Mouse (Mus musculus) induced T-regulatory cell, adult 2 months (primary cell): Measurements from ENCODE around the gene Vmn1r54.
"Not testable (repeated sequence)": the region's sequence is repeated elsewhere in the genome, so short reads cannot be mapped to it uniquely, and the experiment has no call there.

Source experiments
- DNase-seq: peaks from one replicate; pipeline ENCODE4 v3.0.0-alpha.2; 2012; ENCODE audit warnings: low read depth

Vmn1r54 gene

DNA sequence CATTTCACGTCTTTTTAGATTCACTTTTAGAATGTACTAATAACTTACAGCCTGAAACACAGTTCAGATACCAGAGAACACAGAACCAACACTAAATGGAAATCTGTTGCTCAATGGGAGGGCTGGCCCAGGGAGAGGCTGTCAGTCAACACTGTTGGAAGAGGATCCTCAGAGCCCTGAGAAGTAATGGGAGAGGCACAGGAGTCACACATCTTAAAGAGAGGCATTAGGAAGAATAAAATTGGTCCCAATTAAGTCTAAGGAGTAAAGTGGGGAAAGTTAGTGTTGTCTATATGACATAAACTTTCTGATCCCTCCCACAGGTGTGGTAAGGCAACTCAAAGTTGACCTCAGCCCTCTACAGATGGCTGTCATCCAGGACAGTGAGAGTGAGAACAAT, at the start of gene Vmn1r54:
Vmn1r54 (plus strand) TSS at position 301 of the 400 bp plus-strand sequence.
- no peak for DNase-seq

- not testable (repeated sequence) for DNase-seq
Observed at GRCm38 (mm10) chr6:90202493-90202892, 43.6 kb upstream of the Vmn1r54 start, which contains the start of gene V1ra8. TSS of gene V1ra8 (plus strand) at chr6:90202793.

- DNase-seq = no peak
Observed at GRCm38 (mm10) chr6:90224338-90224737, 21.8 kb upstream of the Vmn1r54 start, which contains the start of gene Vmn1r53. TSS of gene Vmn1r53 (minus strand) at chr6:90224438.

- not testable (repeated sequence) for DNase-seq
Observed at GRCm38 (mm10) chr6:90232114-90232513, 14.0 kb upstream of the Vmn1r54 start.

- no peak for DNase-seq
Observed at GRCm38 (mm10) chr6:90232681-90233080, 13.4 kb upstream of the Vmn1r54 start.

DNA sequence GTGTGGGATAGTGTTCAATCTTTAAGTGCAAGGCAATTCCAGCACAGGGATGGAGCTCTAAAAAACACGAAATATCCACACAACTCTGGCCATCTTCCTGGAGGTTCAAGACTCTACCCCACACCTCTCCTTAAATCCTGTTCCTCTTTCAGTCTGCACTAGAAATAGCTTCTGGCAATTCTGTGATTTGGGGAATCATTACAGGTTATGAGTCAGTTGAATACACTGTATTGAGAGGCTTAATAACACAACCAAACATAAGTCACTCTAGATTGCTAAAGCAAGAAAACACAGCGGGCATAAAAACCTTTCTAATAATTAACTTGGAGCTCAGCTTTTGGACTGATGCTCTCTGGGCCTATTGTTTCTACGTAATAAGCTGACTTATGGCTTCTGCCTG, 2.1 kb upstream of the Vmn1r54 start:
- DNase-seq = no peak

- no peak for DNase-seq
Observed at GRCm38 (mm10) chr6:90288265-90288664, 42.2 kb downstream of the Vmn1r54 start.

DNA sequence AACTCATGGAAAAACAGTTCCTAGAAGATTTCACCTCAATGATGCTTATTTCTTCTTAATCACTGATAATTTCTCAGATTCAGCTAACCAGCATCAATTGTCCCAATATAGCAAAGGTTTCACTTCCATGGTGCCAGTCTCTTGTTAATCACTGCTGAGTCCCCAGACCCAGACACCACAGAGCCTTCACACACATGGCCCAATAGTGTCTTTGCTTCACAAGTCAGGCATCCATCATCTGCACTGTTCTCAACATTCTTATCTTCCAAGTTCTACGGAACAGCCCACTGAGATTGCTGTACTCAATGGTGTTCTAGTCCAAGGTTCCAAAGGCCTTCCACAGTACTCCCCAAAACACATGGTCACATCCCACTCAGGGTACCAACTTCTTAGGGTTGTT, 54.8 kb downstream of the Vmn1r54 start, which contains the start of gene BC048671:
BC048671 (plus strand) TSS at position 301 of the 400 bp plus-strand sequence.
- DNase-seq = no peak

GRCm38 (mm10) chr6:90306315-90306975, 60.3 kb downstream of the Vmn1r54 start:
- no peak for DNase-seq

GRCm38 (mm10) chr6:90308839-90309778, 63.0 kb downstream of the Vmn1r54 start:
- DNase-seq = no peak

DNA sequence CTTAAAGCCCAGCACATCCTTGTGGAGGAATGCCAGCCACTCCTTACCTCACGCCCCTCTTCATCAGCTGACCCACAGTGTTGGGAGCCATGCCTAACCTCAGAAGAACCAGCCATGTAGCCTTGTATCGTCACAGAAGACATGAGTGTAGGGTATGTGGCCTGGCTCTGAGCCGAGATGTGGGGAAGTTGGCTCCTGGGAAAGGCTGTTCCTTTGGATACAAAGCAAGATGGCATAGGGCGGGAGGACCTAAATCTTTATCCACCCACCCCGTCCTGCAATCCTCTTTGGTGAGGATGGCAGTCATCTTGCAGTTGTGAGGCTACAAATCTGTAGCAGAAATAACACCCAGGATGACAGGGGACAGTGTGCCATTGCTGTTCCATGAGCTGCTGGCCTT, 69.9 kb downstream of the Vmn1r54 start:
- no peak for DNase-seq

GRCm38 (mm10) chr6:90317510-90318258, 71.6 kb downstream of the Vmn1r54 start:
- no peak for DNase-seq

GRCm38 (mm10) chr6:90319019-90319418, 72.9 kb downstream of the Vmn1r54 start:
- no peak for DNase-seq

DNA sequence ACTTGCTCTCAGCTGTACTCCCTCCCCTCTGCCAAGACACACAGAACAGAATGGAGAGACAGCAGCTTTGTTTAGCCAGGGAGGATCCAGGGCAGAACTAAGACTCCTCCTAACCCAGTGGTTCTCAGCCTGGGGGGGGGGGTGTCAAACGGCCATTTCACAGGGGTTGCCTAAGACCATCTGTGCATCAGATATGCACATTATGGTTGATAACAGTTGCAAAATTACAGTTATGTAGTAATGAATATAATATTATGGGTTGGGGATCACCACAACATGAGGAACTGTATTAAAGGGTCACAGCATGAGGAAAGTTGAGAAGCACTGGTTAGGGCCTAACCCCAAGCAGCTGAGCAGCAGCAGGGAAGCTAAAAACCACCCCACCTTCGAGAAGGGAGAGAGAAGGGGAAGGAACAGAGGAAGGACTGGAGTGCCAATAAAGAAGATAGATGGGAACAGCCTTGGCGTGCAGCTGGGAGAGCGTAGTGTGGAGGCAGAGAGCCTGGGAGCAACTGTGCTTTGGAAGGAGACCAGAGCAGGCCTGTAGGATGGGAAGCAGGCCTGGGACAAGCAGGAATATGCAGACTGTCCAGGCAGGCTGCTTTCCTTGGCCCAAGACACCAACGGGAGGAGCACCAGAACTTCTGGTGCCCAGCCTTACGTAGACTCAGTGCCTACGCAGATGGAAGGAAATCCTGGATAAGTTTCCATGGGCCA, 73.5 kb downstream of the Vmn1r54 start:
- DNase-seq = no peak

GRCm38 (mm10) chr6:90320429-90320828, 74.3 kb downstream of the Vmn1r54 start:
- DNase-seq = no peak
